Mouse (Mus musculus) naive thymus-derived CD4-positive, alpha-beta T cell, adult 5 months (primary cell): Measurements from ENCODE around the gene Ppp1r3g. TPM values are rescaled to one million over a fixed set of nuclear protein-coding genes. Genes with fewer than 3 reads are reported as not detected.

ENCODE experiments used
- polyA plus RNA-seq: library from polyadenylated mRNA; unstranded; fragments of 100-300 nt; shearing (Covaris generic); gene quantifications from one replicate; pipeline ENCODE4 v1.2.1, GENCODE M21; 2017

The Ppp1r3g gene
- not detected for polyA plus RNA-seq

DNA sequence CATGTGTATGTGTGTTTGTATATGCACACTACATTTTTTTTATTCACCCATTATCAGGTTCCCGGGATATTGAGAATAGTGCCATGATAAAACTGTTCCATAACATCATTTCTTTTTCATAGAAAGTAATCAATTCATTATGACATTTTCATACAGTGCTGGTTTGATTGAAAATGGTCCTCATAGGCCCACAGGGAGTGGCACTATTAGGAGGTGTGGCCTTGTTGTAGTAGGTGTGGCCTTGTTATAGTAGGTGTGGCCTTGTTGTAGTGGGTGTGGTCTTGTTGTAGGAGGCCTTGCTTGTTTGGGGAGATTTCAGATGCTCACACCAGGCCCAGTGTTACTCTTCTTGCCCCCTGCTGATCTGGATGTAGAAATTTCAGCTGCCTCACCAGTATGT is at the start of gene Ppp1r3g:
Gene Ppp1r3g, plus strand, starts transcription at position 301 of the 400 bp plus-strand sequence.

Other genes with a start within 250 kb of the Ppp1r3g start
- 12.5 TPM for gene Rpp40, start 52.5 kb upstream of the Ppp1r3g start, polyA plus RNA-seq
- gene Fars2, start 158.6 kb downstream of the Ppp1r3g start, polyA plus RNA-seq, result 37.4 TPM
- 7.2 TPM for gene Lyrm4, start 158.7 kb downstream of the Ppp1r3g start, polyA plus RNA-seq